Mouse (Mus musculus): ENCODE measurements around the gene Olfr1042. TPM values are rescaled to one million over a fixed set of nuclear protein-coding genes. Genes with fewer than 3 reads are reported as not detected.

Gene Olfr1042
- polyA plus RNA-seq, 1 experiment from 2014 or later: not detected

DNA sequence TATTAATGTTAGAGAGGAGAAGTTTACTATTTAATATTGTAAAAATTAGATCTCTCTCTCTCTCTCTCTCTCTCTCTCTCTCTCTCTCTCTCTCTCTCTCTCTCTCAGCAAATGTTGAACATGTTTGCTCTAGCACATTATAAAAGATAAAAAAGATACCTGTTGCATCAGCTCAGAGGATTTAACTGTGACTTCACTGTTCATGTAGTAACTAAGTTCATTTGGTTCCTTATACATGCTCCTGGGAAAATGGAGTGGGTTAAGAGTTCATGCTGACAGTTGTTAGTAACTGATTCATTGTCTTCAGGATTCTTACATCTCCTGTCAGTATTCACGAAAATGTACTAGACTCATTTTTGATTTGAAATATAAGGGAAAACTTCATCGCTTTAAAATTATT is 5.8 kb upstream of the Olfr1042 start, which contains the start of gene Olfr1043:
Olfr1043 (minus strand) TSS at position 101 of the 400 bp plus-strand sequence.
- Histone ChIP-seq H3K9me3 (ENCODE audit: low read length) (no peaks in the 10 kb centered on the region), H3K36me3 (replicated peaks; ENCODE audit: insufficient read depth, low read length) (no peaks in the 10 kb centered on the region), H3K27me3 (ENCODE audit: insufficient read depth, low read length) (no peaks in the 10 kb centered on the region), H3K4me3 (ENCODE audit: low read depth, low read length) (no peak within 1 kb of the TSS), H3K9ac (replicated peaks) (no peak within 1 kb of the TSS), H3K4me2 (ENCODE audit: low read depth, low read length) (no peak within 1 kb of the TSS), H3K4me1 (ENCODE audit: insufficient read depth) (no peaks in the 10 kb centered on the region), H3K27ac (ENCODE audit: low read depth) (no peak within 1 kb of the TSS)
- TF ChIP-seq EP300 (IDR thresholded peaks at IDR 0.05; ENCODE audit: low read depth) (no peak), CTCF (IDR thresholded peaks at IDR 0.05; ENCODE audit: low read depth) (no peak)
- WGBS (ENCODE audit: insufficient replicate concordance): 79% methylated on average over 2 of the region's 2 CpGs
- ATAC-seq (no peak), DNase-seq (no peak)

DNA sequence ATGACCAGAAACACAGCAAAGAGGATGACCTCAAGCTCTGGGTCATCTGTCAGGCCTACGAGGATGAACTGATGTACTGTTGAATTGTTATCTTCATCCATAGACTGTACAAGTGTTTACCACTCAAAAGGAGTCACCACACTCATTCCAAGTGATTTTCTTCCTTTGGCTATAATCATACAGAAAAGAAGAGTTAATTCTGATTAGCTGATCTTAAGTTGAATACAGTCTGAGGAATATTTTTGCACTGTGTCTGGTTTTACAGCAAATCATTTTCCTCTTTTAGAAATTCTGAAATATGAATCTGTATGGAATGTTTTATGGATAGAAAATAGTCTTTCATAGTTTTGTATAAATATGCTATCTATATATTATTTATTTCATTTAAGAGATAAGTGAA is 15.0 kb downstream of the Olfr1042 start, which contains the start of gene Olfr1040:
Olfr1040 (minus strand) TSS at position 101 of the 400 bp plus-strand sequence.
- H3K36me3 ChIP-seq (replicated peaks; ENCODE audit: insufficient read depth, low read length): no peaks in the 10 kb centered on the region
- no peaks in the 10 kb centered on the region for H3K27me3 ChIP-seq (ENCODE audit: insufficient read depth, low read length)
- DNase-seq (no peak), ATAC-seq (no peak)
- H3K4me1 ChIP-seq (ENCODE audit: insufficient read depth): no peaks in the 10 kb centered on the region
- no peaks in the 10 kb centered on the region for H3K9me3 ChIP-seq (ENCODE audit: low read length)
- H3K27ac ChIP-seq (ENCODE audit: low read depth): no peak within 1 kb of the TSS
- no peak within 1 kb of the TSS for H3K4me3 ChIP-seq (ENCODE audit: low read depth, low read length)
- H3K4me2 ChIP-seq (ENCODE audit: low read depth, low read length): no peak within 1 kb of the TSS
- WGBS (ENCODE audit: insufficient replicate concordance): 59% methylated on average over 1 of the region's 1 CpGs
- no peak for TF ChIP-seq CTCF (IDR thresholded peaks at IDR 0.05; ENCODE audit: low read depth)
- no peak for TF ChIP-seq EP300 (IDR thresholded peaks at IDR 0.05; ENCODE audit: low read depth)
- no peak within 1 kb of the TSS for H3K9ac ChIP-seq (replicated peaks)

DNA sequence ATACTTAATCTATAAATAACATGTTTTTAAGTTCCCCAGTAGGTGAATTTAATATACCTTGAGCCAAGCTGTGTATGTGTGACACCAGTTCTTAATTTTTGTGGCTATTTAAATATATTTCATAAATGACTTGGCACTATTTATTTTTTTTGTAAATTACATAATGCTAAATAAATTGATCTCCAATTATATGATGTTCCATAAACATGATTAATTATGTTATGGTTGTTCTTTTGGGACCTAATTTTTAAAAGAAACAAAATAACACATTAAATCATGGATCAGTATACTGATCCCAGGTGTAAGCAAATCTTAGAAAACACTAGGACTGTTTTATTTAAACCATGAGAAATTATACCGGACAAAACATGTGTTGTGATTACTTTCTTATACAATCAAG is 25.8 kb downstream of the Olfr1042 start, which contains the start of gene Olfr1039:
Olfr1039 (minus strand) TSS at position 101 of the 400 bp plus-strand sequence.
- Histone ChIP-seq H3K36me3 (replicated peaks; ENCODE audit: insufficient read depth, low read length) (no peaks in the 10 kb centered on the region), H3K4me2 (ENCODE audit: low read depth, low read length) (no peak within 1 kb of the TSS), H3K9ac (replicated peaks) (no peak within 1 kb of the TSS), H3K4me3 (ENCODE audit: low read depth, low read length) (no peak within 1 kb of the TSS), H3K9me3 (ENCODE audit: low read length) (no peaks in the 10 kb centered on the region), H3K27me3 (ENCODE audit: insufficient read depth, low read length) (no peaks in the 10 kb centered on the region), H3K4me1 (ENCODE audit: insufficient read depth) (no peaks in the 10 kb centered on the region), H3K27ac (ENCODE audit: low read depth) (no peak within 1 kb of the TSS)
- no peak for TF ChIP-seq EP300 (IDR thresholded peaks at IDR 0.05; ENCODE audit: low read depth)
- ATAC-seq (no peak), DNase-seq (no peak)
- WGBS (ENCODE audit: insufficient replicate concordance): 78% methylated on average over 1 of the region's 1 CpGs

Other genes starting within 250 kb of the Olfr1042 start
- not detected in 2 replicates for gene Olfr1025-ps1, start 246.6 kb downstream of the Olfr1042 start, polyA plus RNA-seq (2015; fragmentation: Nextera tagmentation; extraction: Ambion mirVana)
- gene Olfr1026, start 240.3 kb downstream of the Olfr1042 start, polyA plus RNA-seq (2015; fragmentation: Nextera tagmentation; extraction: Ambion mirVana): not detected in 2 replicates
- not detected in 2 replicates for gene Olfr1028, start 211.4 kb downstream of the Olfr1042 start, polyA plus RNA-seq (2015; fragmentation: Nextera tagmentation; extraction: Ambion mirVana)
- not detected in 2 replicates for gene Olfr1029, start 187.9 kb downstream of the Olfr1042 start, polyA plus RNA-seq (2015; fragmentation: Nextera tagmentation; extraction: Ambion mirVana)
- gene Olfr1030, start 182.6 kb downstream of the Olfr1042 start, polyA plus RNA-seq (2015; fragmentation: Nextera tagmentation; extraction: Ambion mirVana): not detected in 2 replicates
- gene Olfr1031, start 171.5 kb downstream of the Olfr1042 start, polyA plus RNA-seq (2015; fragmentation: Nextera tagmentation; extraction: Ambion mirVana): not detected in 2 replicates
- not detected in 2 replicates for gene Olfr1032, start 156.3 kb downstream of the Olfr1042 start, polyA plus RNA-seq (2015; fragmentation: Nextera tagmentation; extraction: Ambion mirVana)
- gene Olfr1033, start 141.2 kb downstream of the Olfr1042 start, polyA plus RNA-seq (2015; fragmentation: Nextera tagmentation; extraction: Ambion mirVana): 4.6 and 5.4 TPM in 2 replicates
- 0.15 and 0.22 TPM in 2 replicates for gene Olfr1034, start 116.0 kb downstream of the Olfr1042 start, polyA plus RNA-seq (2015; fragmentation: Nextera tagmentation; extraction: Ambion mirVana)
- not detected in 2 replicates for gene Olfr1036, start 87.8 kb downstream of the Olfr1042 start, polyA plus RNA-seq (2015; fragmentation: Nextera tagmentation; extraction: Ambion mirVana)
- not detected in 2 replicates for gene Olfr1037, start 74.5 kb downstream of the Olfr1042 start, polyA plus RNA-seq (2015; fragmentation: Nextera tagmentation; extraction: Ambion mirVana)
- gene Olfr1039, start 25.9 kb downstream of the Olfr1042 start, polyA plus RNA-seq (2015; fragmentation: Nextera tagmentation; extraction: Ambion mirVana): not detected in 2 replicates
- not detected in 2 replicates for gene Olfr1040, start 15.1 kb downstream of the Olfr1042 start, polyA plus RNA-seq (2015; fragmentation: Nextera tagmentation; extraction: Ambion mirVana)
- not detected in 2 replicates for gene Olfr1043, start 5.7 kb upstream of the Olfr1042 start, polyA plus RNA-seq (2015; fragmentation: Nextera tagmentation; extraction: Ambion mirVana)
- not detected in 2 replicates for gene Olfr1044, start 16.0 kb upstream of the Olfr1042 start, polyA plus RNA-seq (2015; fragmentation: Nextera tagmentation; extraction: Ambion mirVana)
- not detected in 2 replicates for gene Olfr52, start 23.8 kb upstream of the Olfr1042 start, polyA plus RNA-seq (2015; fragmentation: Nextera tagmentation; extraction: Ambion mirVana)
- gene Olfr1045, start 41.2 kb upstream of the Olfr1042 start, polyA plus RNA-seq (2015; fragmentation: Nextera tagmentation; extraction: Ambion mirVana): not detected in 2 replicates
- gene Olfr1046, start 57.5 kb upstream of the Olfr1042 start, polyA plus RNA-seq (2015; fragmentation: Nextera tagmentation; extraction: Ambion mirVana): not detected in 2 replicates
- gene Olfr1047, start 69.6 kb upstream of the Olfr1042 start, polyA plus RNA-seq (2015; fragmentation: Nextera tagmentation; extraction: Ambion mirVana): not detected in 2 replicates
- gene Olfr1048, start 78.5 kb upstream of the Olfr1042 start, polyA plus RNA-seq (2015; fragmentation: Nextera tagmentation; extraction: Ambion mirVana): not detected in 2 replicates
- not detected in 2 replicates for gene Olfr1049, start 96.5 kb upstream of the Olfr1042 start, polyA plus RNA-seq (2015; fragmentation: Nextera tagmentation; extraction: Ambion mirVana)
- not detected in 2 replicates for gene Olfr1051, start 117.2 kb upstream of the Olfr1042 start, polyA plus RNA-seq (2015; fragmentation: Nextera tagmentation; extraction: Ambion mirVana)
- not detected in 2 replicates for gene Olfr1052, start 130.6 kb upstream of the Olfr1042 start, polyA plus RNA-seq (2015; fragmentation: Nextera tagmentation; extraction: Ambion mirVana)
- not detected in 2 replicates for gene Olfr1053, start 153.4 kb upstream of the Olfr1042 start, polyA plus RNA-seq (2015; fragmentation: Nextera tagmentation; extraction: Ambion mirVana)
- not detected in 2 replicates for gene Olfr1054, start 173.6 kb upstream of the Olfr1042 start, polyA plus RNA-seq (2015; fragmentation: Nextera tagmentation; extraction: Ambion mirVana)
- gene Olfr1055, start 188.4 kb upstream of the Olfr1042 start, polyA plus RNA-seq (2015; fragmentation: Nextera tagmentation; extraction: Ambion mirVana): not detected in 2 replicates
- gene Olfr1056, start 200.6 kb upstream of the Olfr1042 start, polyA plus RNA-seq (2015; fragmentation: Nextera tagmentation; extraction: Ambion mirVana): not detected in 2 replicates
- not detected in 2 replicates for gene Olfr1057, start 216.6 kb upstream of the Olfr1042 start, polyA plus RNA-seq (2015; fragmentation: Nextera tagmentation; extraction: Ambion mirVana)
- gene Olfr1058, start 226.7 kb upstream of the Olfr1042 start, polyA plus RNA-seq (2015; fragmentation: Nextera tagmentation; extraction: Ambion mirVana): not detected in 2 replicates

Measured in liver, postnatal 0 days (tissue).